Mouse (Mus musculus) midbrain, embryonic 11.5 days (tissue): Measurements from ENCODE around the gene Hivep2. TPM values are rescaled to one million over a fixed set of nuclear protein-coding genes. Genes with fewer than 3 reads are reported as not detected.
A peak's percentile ranks its signal among the peaks of the same experiment; 100 is the strongest.

Experiments
- ATAC-seq: fragments of 200-750 bp; cut with Nextera tagmentation; 2 replicates; pipeline ENCODE4 v1.8.0; 2017; ENCODE audit warnings: moderate TSS enrichment, moderate library complexity; ENCODE audit not compliant: low FRiP score
- DNase-seq: peaks from one replicate; pipeline ENCODE4 v3.0.0; 2015; ENCODE audit warnings: low spot score; ENCODE audit errors: missing footprints
- H3K27ac ChIP-seq: fragments of 300-500 bp; sonication (generic); 2 replicates; pipeline ENCODE4 v1.5.1; 2014; ENCODE audit warnings: low read depth, low read length
- H3K27me3 ChIP-seq: fragments of 300-500 bp; sonication (generic); 2 replicates; pipeline ENCODE4 v1.6.1; 2014; ENCODE audit warnings: mild to moderate bottlenecking, low read length, moderate library complexity, mixed read lengths; ENCODE audit not compliant: control insufficient read depth, insufficient read depth
- H3K36me3 ChIP-seq: fragments of 300-500 bp; sonication (generic); 2 replicates; pipeline ENCODE4 v1.6.1; 2014; ENCODE audit warnings: mild to moderate bottlenecking, low read length, moderate library complexity, mixed read lengths; ENCODE audit not compliant: control insufficient read depth, insufficient read depth
- H3K4me1 ChIP-seq: fragments of 300-500 bp; sonication (generic); 2 replicates; pipeline ENCODE4 v1.6.1; 2014; ENCODE audit warnings: low read length; ENCODE audit not compliant: control insufficient read depth, insufficient read depth
- H3K4me2 ChIP-seq: fragments of 300-500 bp; sonication (generic); 2 replicates; pipeline ENCODE4 v1.6.1; 2014; ENCODE audit warnings: mild to moderate bottlenecking, moderate library complexity
- H3K4me3 ChIP-seq: fragments of 300-500 bp; sonication (generic); 2 replicates; pipeline ENCODE4 v1.5.1; 2014; ENCODE audit warnings: low read depth, low read length
- H3K9ac ChIP-seq: fragments of 300-500 bp; sonication (generic); 2 replicates; pipeline ENCODE4 v1.6.1; 2014; ENCODE audit warnings: low read length
- H3K9me3 ChIP-seq: fragments of 300-500 bp; sonication (generic); 2 replicates; pipeline ENCODE4 v1.6.1; 2016; ENCODE audit warnings: low read length; ENCODE audit not compliant: control insufficient read depth
- WGBS: fragments of 180-500 bp; shearing (Covaris S2); extraction: QIAGEN DNeasy Blood & Tissue Kit; methylation state at CpG from one replicate; pipeline ENCODE4 v1.1.7; 2014; 5-methylcytosine and 5-hydroxymethylcytosine counted together
- polyA plus RNA-seq: library from polyadenylated mRNA; unstranded; fragments of >200 nt; fragmentation: Nextera tagmentation; extraction: Ambion mirVana; gene quantifications from 2 replicates; pipeline ENCODE4 v1.2.1, GENCODE M21; 2014

Gene Hivep2
- polyA plus RNA-seq, 1 experiment from 2014 or later, result 5.4 TPM

- H3K9me3 ChIP-seq, result no peaks in the 10 kb centered on the region
- ATAC-seq, result no peak
- H3K36me3 ChIP-seq, result no peaks in the 10 kb centered on the region
- no peaks in the 10 kb centered on the region for H3K27me3 ChIP-seq
- no peaks in the 10 kb centered on the region for H3K4me1 ChIP-seq
- WGBS, result 89% methylated on average over 7 of the region's 7 CpGs
- no peak overlapping the region for H3K9ac ChIP-seq
- DNase-seq, result no peak
- no peak overlapping the region for H3K27ac ChIP-seq
- no peak overlapping the region for H3K4me2 ChIP-seq
- H3K4me3 ChIP-seq, result no peak overlapping the region
Observed at GRCm38 (mm10) chr10:14037977-14038489, 72.2 kb downstream of the Hivep2 start.

DNA sequence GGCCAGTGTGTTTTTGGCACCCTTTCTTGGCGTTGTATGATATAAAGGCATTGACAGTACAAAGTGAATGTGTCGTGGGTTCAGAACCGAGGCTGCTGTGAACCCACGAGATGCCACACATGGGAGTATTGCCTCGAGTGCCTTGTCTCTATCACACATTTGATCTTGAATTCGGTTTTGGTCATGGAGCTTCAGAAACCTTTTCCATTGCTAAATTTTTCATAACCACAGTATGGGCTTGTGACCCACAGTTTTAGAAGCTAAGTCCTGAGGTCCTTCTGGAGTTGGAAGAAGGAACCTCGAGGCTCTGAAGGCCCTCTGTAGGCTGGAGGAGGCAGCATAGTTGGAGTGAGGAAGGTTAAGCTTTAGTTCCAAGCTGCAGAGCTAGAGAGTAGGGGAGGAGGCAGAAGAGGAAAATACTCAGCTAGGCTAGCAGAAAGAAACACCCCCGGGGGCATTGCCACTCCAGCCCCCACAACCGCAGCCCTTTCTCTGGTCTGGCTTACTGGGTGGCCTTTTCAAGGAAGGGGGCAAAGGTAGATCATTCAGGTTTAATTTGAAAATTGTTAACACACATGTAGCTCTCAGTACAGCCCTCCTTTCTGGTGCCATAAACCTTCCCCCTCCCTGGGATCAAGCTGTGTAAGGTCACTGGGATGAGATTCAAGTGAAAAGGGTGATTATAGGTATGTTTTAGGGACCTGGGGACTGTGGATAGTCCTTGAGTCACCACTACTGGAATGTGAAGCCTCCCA lies 75.0 kb downstream of the Hivep2 start:
- Histone ChIP-seq H3K36me3 (no peaks in the 10 kb centered on the region), H3K4me2 (no peak overlapping the region), H3K9ac (no peak overlapping the region), H3K4me3 (no peak overlapping the region), H3K4me1 (peaks cover 4% of the 10 kb centered on the region), H3K27me3 (no peaks in the 10 kb centered on the region), H3K27ac (no peak overlapping the region), H3K9me3 (no peaks in the 10 kb centered on the region)
- ATAC-seq (no peak), DNase-seq (peak; percentile 51)
- 84% methylated on average over 9 of the region's 9 CpGs for WGBS

- WGBS, result 80% methylated on average over 5 of the region's 5 CpGs
- no peaks in the 10 kb centered on the region for H3K36me3 ChIP-seq
- H3K4me1 ChIP-seq, result peaks cover 7% of the 10 kb centered on the region
- H3K9me3 ChIP-seq, result no peaks in the 10 kb centered on the region
- H3K4me2 ChIP-seq, result no peak overlapping the region
- H3K27ac ChIP-seq, result no peak overlapping the region
- ATAC-seq, result no peak
- H3K27me3 ChIP-seq, result no peaks in the 10 kb centered on the region
- no peak overlapping the region for H3K4me3 ChIP-seq
- peak; percentile 68 for DNase-seq
- no peak overlapping the region for H3K9ac ChIP-seq
Observed at GRCm38 (mm10) chr10:14041606-14042005, 75.7 kb downstream of the Hivep2 start.

DNA sequence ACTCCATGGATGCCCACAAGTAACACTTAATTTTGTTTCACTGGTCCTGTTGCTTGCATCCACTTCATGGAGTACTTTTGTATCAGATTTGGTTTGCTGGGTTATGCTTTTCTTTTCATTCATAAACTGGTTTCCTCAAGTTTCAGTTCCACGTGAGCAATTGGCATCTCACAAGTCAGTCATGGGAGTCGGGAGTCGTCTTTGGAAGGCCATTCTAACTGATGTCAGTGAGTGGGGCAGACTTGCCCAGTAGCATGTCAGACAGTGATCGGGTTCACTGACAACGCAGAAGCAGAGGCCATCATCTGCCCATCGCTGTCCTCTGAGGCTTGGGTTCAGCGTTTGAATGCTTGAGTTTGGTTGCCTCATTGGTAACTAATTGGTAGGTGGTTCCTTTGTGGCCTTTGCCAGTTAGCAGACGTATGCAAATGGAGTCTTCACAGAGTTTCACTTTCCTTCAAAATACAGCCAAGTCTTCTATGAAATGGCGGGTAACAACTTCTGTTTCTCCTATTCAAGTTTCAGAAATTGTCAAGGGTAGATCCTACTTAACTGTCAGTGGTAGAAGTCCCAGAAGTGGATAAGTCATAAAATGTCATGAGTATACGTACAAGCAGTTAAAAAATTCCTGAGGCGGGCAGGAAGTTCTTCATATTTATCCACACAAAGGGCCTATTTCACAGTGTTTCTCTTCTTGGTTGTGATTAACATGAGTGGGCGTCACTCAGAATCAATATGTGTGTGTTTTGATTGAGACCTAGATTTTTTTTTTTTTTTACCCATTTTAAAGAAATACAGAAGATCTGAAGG lies 76.9 kb downstream of the Hivep2 start:
- no peaks in the 10 kb centered on the region for H3K27me3 ChIP-seq
- no peak overlapping the region for H3K9ac ChIP-seq
- no peak overlapping the region for H3K4me2 ChIP-seq
- DNase-seq (peak; percentile 79), ATAC-seq (no peak)
- no peaks in the 10 kb centered on the region for H3K36me3 ChIP-seq
- H3K9me3 ChIP-seq, result no peaks in the 10 kb centered on the region
- H3K4me3 ChIP-seq, result no peak overlapping the region
- WGBS, result 87% methylated on average over 12 of the region's 12 CpGs
- H3K27ac ChIP-seq, result no peak overlapping the region
- H3K4me1 ChIP-seq, result peaks cover 7% of the 10 kb centered on the region

GRCm38 (mm10) chr10:14043349-14043710 lies 77.5 kb downstream of the Hivep2 start:
- H3K9ac ChIP-seq, result no peak overlapping the region
- no peak overlapping the region for H3K4me3 ChIP-seq
- no peak for DNase-seq
- no peaks in the 10 kb centered on the region for H3K27me3 ChIP-seq
- no peak overlapping the region for H3K4me2 ChIP-seq
- H3K27ac ChIP-seq, result no peak overlapping the region
- WGBS, result 91% methylated on average over 4 of the region's 4 CpGs
- no peaks in the 10 kb centered on the region for H3K9me3 ChIP-seq
- H3K36me3 ChIP-seq, result no peaks in the 10 kb centered on the region
- H3K4me1 ChIP-seq, result peaks cover 7% of the 10 kb centered on the region
- ATAC-seq, result no peak

- Histone ChIP-seq H3K4me1 (peaks cover 7% of the 10 kb centered on the region), H3K9me3 (no peaks in the 10 kb centered on the region), H3K9ac (no peak overlapping the region), H3K27ac (no peak overlapping the region), H3K36me3 (no peaks in the 10 kb centered on the region), H3K4me2 (no peak overlapping the region), H3K4me3 (no peak overlapping the region), H3K27me3 (no peaks in the 10 kb centered on the region)
- ATAC-seq (no peak), DNase-seq (peak; percentile 84)
- 52% methylated on average over 14 of the region's 14 CpGs for WGBS
Observed at GRCm38 (mm10) chr10:14044046-14044782, 78.3 kb downstream of the Hivep2 start.

GRCm38 (mm10) chr10:14044783-14045392 lies 79.0 kb downstream of the Hivep2 start:
- Histone ChIP-seq H3K9ac (no peak overlapping the region), H3K4me3 (no peak overlapping the region), H3K4me1 (peaks cover 7% of the 10 kb centered on the region), H3K36me3 (no peaks in the 10 kb centered on the region), H3K27ac (no peak overlapping the region), H3K9me3 (no peaks in the 10 kb centered on the region), H3K27me3 (no peaks in the 10 kb centered on the region), H3K4me2 (no peak overlapping the region)
- ATAC-seq (no peak), DNase-seq (peak; percentile 73)
- WGBS, result 80% methylated on average over 5 of the region's 5 CpGs

- 44% methylated on average over 4 of the region's 4 CpGs for WGBS
- Histone ChIP-seq H3K9ac (no peak overlapping the region), H3K9me3 (no peaks in the 10 kb centered on the region), H3K36me3 (no peaks in the 10 kb centered on the region), H3K4me3 (no peak overlapping the region), H3K4me2 (no peak overlapping the region), H3K27me3 (no peaks in the 10 kb centered on the region), H3K4me1 (peaks cover 7% of the 10 kb centered on the region), H3K27ac (no peak overlapping the region)
- no peak for ATAC-seq
- peak; percentile 83 for DNase-seq
Observed at GRCm38 (mm10) chr10:14045745-14046144, 79.9 kb downstream of the Hivep2 start.
